Mouse (Mus musculus): ENCODE data around the gene Nit2. TPM values are rescaled to one million over a fixed set of nuclear protein-coding genes. Genes with fewer than 3 reads are reported as not detected.

The Nit2 gene
- total RNA-seq, 2 experiments from 2014 or later = 13.3 to 17.6 TPM

DNA sequence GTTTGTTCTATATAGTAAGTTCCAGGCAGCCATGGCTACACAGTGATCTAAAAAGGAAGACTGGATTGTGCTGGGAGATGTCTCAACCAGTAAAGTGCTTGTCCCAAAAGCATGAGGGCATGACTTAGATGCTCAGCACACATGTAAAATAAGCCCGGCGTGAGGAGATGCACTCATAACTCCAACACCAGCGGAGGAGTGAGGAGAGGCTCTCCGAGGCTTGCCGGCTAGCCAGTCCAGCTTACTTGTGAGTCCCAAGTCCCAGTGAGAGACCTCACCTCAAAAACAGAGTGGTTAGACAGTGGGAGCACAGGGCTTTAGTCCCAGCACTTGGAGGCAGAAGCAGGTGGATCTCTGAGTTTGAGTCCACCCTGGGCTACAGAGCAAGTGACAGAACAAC, 2.0 kb downstream of the Nit2 start:
- no peak for ATAC-seq (ENCODE audit: poor library complexity, severe bottlenecking)

GRCm38 (mm10) chr16:57163694-57164093, 3.4 kb downstream of the Nit2 start:
- ATAC-seq (ENCODE audit: poor library complexity, severe bottlenecking) = no peak

GRCm38 (mm10) chr16:57162841-57163240, 4.3 kb downstream of the Nit2 start:
- ATAC-seq (ENCODE audit: poor library complexity, severe bottlenecking) = no peak

DNA sequence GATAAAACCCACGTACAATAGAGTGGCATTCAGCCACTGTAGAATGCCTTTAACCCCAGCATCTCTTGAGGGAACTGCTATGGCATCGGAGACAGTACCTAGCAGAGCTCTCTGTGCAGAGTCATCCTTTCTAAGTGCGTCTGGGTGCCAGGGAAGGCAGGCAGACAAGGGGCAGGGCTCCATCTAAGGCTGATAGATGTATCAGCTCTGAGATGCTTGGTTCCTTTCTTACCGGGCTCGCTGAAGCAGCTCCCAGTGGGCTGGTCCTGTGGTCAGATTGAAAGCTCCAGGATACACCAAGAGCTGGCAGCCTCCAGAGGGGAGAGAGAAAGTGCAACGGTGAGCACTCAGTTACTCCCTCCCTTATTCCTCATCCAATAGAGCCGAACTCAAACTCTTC, 7.3 kb downstream of the Nit2 start:
- ATAC-seq (ENCODE audit: poor library complexity, severe bottlenecking) = no peak

DNA sequence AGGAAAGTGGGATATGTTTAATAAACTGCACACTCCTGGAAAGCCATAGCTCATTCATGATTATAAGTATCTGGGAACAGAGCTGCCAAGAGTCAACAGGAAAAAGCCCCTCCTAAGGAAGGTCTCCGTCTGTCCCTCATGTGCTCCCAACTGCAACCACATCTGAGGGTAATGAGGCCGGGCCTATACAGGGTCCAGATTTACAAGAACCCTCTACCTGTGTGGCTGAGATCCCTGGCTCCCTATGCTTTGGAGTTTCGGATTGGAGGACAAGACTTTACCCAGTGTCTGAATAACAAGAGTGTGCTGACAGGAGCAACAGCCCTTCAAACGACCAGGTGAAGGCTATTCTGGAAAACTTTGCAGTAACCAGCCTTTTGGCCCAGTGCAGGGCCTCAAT, 9.4 kb downstream of the Nit2 start:
- no peak for ATAC-seq (ENCODE audit: poor library complexity, severe bottlenecking)

DNA sequence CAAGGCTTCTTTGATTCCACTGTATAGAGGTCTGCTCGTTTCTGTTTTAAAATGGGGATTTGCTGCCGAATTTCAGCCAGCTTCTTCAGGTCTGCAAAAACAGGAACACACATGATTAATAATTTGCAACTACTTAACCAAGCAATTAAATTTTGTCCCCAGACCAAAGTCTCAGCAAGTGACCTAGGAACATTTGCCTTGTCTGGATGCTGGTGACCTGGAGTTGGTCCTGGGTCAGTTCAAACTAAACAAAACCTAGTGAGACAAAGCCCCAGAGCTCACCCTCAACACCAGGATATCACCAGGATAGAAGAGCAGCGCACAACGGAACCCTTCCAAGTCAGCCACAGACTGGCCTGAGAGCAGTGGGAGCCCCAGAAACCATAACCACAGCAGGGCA, 10.1 kb downstream of the Nit2 start:
- no peak for ATAC-seq (ENCODE audit: poor library complexity, severe bottlenecking)

DNA sequence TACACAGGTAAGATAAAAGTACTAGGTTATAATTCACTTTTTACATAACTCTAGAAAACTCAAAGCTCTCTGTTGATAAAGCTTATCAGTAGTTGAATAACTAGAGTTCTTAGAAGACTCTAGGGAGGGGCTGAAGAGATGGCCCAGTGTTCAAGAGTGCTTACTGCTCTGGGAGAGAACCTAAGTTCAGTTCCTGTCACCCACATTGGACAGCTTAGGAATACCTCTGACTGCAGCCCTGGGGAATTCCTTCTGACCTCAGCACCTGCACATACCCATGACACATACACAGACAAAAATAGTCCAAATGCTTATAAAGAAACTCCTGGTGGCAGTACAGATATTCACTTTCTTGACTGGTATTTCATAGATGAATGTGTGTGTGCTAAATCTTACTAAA, 11.2 kb downstream of the Nit2 start:
- no peak for ATAC-seq (ENCODE audit: poor library complexity, severe bottlenecking)

DNA sequence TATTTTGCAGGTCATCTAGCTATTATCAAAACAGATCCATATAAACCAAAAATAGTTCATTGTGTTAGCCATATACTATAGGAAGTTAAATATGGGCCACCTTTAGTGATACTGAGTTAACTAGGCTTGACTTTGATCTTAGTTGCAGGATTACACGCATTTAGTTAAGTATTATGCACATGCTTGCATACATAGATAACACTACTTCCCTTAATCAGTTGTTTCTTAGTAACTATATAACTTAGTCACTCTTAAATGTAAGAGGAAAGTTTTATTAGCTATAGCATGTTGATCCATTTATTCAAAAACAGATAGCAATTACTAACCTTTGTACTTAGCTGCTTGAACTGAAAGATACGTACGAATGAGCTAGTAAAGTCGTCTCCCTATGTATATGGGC, 15.7 kb downstream of the Nit2 start:
- no peak for ATAC-seq (ENCODE audit: poor library complexity, severe bottlenecking)

DNA sequence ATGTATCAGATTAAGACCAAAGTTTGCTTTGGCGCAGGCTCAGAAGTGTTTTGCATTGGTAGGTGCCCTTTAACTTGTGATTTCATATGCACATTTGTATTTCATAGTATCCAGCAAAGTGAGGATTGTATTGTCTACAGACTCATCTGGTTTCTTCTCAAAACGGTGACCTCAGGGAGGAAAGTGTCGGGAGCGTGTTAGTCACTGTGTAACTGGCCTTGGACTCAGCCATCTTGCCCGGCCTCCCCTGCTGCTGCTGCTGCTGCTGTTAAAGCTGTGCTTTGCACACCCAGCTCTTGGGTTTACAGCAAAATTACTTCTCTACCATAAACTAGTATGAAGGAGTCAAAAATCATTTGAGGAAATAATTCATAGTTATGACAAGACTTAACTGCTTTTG, 22.4 kb downstream of the Nit2 start:
- no peak for ATAC-seq (ENCODE audit: poor library complexity, severe bottlenecking)

- ATAC-seq (ENCODE audit: poor library complexity, severe bottlenecking) = no peak
Observed at GRCm38 (mm10) chr16:57133611-57134010, 33.5 kb downstream of the Nit2 start.

GRCm38 (mm10) chr16:57132326-57132725, 34.8 kb downstream of the Nit2 start:
- peak; percentile 85 for ATAC-seq (ENCODE audit: poor library complexity, severe bottlenecking)

GRCm38 (mm10) chr16:57131544-57131943, 35.6 kb downstream of the Nit2 start:
- ATAC-seq (ENCODE audit: poor library complexity, severe bottlenecking) = no peak

DNA sequence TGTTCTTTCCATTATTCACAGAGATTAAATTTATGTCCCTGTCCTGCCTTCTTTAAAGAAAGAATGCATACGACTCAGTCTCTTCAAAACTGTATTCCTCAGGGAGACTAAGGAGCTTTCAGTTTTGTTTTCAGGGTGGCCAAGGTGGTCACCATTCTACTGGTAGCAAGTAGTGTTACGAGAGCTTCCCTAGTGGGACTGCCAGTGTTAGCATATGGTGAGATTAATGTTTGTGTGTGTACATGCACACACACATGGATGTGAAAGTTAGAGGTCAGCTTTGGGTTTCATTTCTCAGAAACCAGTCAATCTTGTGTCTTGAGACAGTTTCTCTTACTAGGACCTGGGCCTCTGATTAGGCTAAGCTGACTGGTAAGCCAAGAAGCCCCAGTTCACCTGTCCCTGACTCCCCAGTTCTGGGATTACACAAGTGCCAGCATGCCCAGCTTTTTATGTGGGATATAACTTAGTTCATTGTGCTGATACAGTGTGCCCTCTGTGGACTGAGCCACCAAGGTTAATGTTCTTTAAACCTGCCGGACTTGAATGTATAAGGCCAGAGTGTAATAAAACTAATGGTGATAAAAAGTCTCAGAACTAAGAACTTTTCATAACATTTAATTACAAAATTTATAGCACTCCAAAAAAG, 36.3 kb downstream of the Nit2 start:
- peak; percentile 53 for ATAC-seq (ENCODE audit: poor library complexity, severe bottlenecking)

DNA sequence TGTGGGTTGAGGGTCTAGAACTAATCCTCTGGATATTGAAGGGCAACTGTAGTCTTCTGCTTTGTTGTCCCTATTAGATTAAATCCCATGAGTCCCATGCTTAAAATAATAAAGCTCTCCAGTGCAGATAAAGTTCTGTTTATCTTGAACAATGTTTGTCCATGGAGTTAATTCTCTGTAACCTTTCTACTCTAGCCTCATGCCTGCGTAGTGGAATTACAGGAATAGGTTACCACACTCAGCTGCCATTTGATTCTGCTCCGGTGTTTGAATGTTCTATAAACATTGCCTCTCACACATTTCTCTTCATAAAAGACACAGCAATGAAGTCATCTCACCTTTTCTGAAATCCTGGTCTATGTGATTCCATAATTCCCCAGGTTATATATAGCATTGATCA, 39.3 kb downstream of the Nit2 start:
- no peak for ATAC-seq (ENCODE audit: poor library complexity, severe bottlenecking)

DNA sequence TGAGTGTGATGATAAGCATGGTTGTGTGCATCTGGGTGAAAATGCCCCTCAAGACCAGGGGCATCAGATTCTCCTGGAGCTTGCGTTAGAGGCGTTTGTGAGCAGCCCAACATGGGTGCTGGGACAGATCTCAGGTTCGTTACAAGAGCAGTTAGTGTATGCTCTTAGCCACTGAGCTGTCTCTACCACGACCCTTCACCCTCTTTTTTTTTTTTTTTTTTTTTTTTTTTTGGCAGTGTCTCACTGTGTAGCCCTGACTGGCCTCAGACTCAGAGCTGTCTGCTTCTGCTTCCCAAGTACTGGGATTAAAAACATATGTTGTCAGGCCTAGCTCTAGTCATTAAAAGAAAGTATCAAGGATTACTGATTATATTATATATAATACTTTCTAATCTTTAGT, 40.9 kb downstream of the Nit2 start:
- ATAC-seq (ENCODE audit: poor library complexity, severe bottlenecking) = no peak

DNA sequence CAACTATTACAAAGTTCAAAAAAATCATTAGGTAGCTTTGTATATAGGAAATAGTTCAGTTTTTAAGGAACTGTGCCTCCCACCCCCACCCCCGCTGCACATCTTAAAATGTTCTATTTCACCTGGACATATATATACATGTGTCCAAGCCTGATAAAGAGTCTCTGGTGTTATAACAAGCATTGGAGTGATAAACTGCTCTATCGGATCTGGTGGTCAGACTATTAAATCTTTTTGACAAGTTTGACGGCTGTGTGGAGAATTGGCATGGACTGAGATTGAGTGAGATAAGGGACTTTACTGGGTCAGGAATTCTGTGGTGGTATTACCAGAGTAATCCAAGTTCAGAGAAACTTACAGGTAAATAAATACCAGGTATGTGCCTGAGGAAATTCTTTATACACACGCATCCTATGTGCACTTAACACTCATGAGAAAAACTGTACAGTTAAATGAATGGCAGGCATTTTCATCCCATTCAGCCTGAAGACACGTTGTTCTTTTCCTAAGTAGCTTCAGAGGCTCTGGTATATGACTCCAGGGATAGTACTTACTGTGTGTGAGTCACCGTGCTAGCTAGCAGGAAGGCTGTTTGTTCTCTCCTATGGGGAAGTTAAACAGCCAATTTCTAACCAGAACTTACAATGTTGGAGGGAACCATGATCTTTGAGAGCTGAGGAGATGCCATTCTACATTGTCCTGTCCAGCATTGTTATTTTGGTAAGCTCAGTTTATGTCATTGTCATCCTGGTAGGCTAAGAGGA, 44.3 kb downstream of the Nit2 start:
- ATAC-seq (ENCODE audit: poor library complexity, severe bottlenecking) = peak; percentile 16; the same call in 1 of the 2 replicates

GRCm38 (mm10) chr16:57121816-57122415, 45.2 kb downstream of the Nit2 start:
- ATAC-seq (ENCODE audit: poor library complexity, severe bottlenecking) = no peak

GRCm38 (mm10) chr16:57120913-57121815, 46.0 kb downstream of the Nit2 start, which contains the start of gene Tomm70a:
Gene Tomm70a (plus strand): TSS chr16:57121703.
- ATAC-seq (ENCODE audit: poor library complexity, severe bottlenecking) = peak; percentile 96

DNA sequence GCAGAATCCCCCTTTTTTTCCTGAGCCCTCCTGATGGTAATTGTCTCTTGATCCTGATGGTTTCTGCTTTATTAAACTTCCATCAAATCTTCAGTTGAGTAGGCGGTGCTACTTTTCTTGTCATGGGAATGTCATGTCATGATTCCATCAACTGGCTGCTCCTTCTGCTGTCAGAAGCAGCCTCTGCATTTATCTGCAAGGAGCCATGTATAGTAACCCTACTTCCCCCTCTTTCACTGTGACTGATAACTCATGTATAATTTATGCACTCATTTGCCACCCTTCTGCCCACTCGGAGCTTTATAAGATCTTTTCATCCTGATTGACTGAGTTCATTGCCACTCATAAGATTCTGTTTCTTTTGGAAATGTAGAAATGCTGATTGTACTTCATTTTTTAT, 49.6 kb downstream of the Nit2 start:
- no peak for ATAC-seq (ENCODE audit: poor library complexity, severe bottlenecking)

GRCm38 (mm10) chr16:57116066-57116465, 51.1 kb downstream of the Nit2 start:
- ATAC-seq (ENCODE audit: poor library complexity, severe bottlenecking) = no peak

Measured in megakaryocyte, adult 5-6 weeks (primary cell).